Mouse (Mus musculus) embryonic facial prominence, embryonic 14.5 days (tissue): ENCODE measurements around the gene Dst. TPM values are rescaled to one million over a fixed set of nuclear protein-coding genes. Genes with fewer than 3 reads are reported as not detected.
A peak's percentile ranks its signal among the peaks of the same experiment; 100 is the strongest.

Experiments used
- ATAC-seq: fragments of 200-750 bp; cut with Nextera tagmentation; 2 replicates; pipeline ENCODE4 v1.8.0; 2017; ENCODE audit warnings: low read depth, moderate number of reproducible peaks, moderate TSS enrichment
- DNase-seq: peaks from one replicate; pipeline ENCODE4 v3.0.0-alpha.2; 2015; ENCODE audit warnings: low spot score
- H3K27ac ChIP-seq: fragments of 300-500 bp; sonication (generic); replicated peaks from 2 replicates; pipeline ENCODE4 v1.5.1; 2014; ENCODE audit warnings: low read depth, mild to moderate bottlenecking, low read length, moderate library complexity
- H3K27me3 ChIP-seq: fragments of 300-500 bp; sonication (generic); replicated peaks from 2 replicates; pipeline ENCODE4 v1.6.1; 2014; ENCODE audit warnings: low read length; ENCODE audit not compliant: control insufficient read depth, insufficient read depth
- H3K36me3 ChIP-seq: fragments of 300-500 bp; sonication (generic); 2 replicates; pipeline ENCODE4 v1.6.1; 2014; ENCODE audit warnings: low read length, mixed read lengths; ENCODE audit not compliant: control insufficient read depth, insufficient read depth
- H3K4me1 ChIP-seq: fragments of 300-500 bp; sonication (generic); 2 replicates; pipeline ENCODE4 v1.6.1; 2014; ENCODE audit warnings: antibody characterized with exemption, low read length; ENCODE audit not compliant: control insufficient read depth, insufficient read depth
- H3K4me2 ChIP-seq: fragments of 300-500 bp; sonication (generic); 2 replicates; pipeline ENCODE4 v1.6.1; 2014; ENCODE audit warnings: low read depth, mild to moderate bottlenecking, low read length, moderate library complexity, mixed read lengths
- H3K4me3 ChIP-seq: fragments of 300-500 bp; sonication (generic); 2 replicates; pipeline ENCODE4 v1.5.1; 2014; ENCODE audit warnings: low read depth, mild to moderate bottlenecking, low read length
- H3K9ac ChIP-seq: fragments of 300-500 bp; sonication (generic); 2 replicates; pipeline ENCODE4 v1.6.1; 2014; ENCODE audit warnings: low read depth, mild to moderate bottlenecking, low read length, moderate library complexity, mixed read lengths
- H3K9me3 ChIP-seq: fragments of 300-500 bp; sonication (generic); 2 replicates; pipeline ENCODE4 v1.6.1; 2016; ENCODE audit warnings: low read length; ENCODE audit not compliant: control insufficient read depth
- WGBS: fragments of 180-500 bp; shearing (Covaris S2); extraction: QIAGEN DNeasy Blood & Tissue Kit; methylation state at CpG from one replicate; pipeline ENCODE4 v1.1.7; 2014; 5-methylcytosine and 5-hydroxymethylcytosine counted together
- polyA plus RNA-seq: library from polyadenylated mRNA; unstranded; fragments of >200 nt; fragmentation: Nextera tagmentation; extraction: Ambion mirVana; gene quantifications from 2 replicates; pipeline ENCODE4 v1.2.1, GENCODE M21; 2014

The Dst gene
- polyA plus RNA-seq, 1 experiment from 2014 or later = 39.5 TPM

DNA sequence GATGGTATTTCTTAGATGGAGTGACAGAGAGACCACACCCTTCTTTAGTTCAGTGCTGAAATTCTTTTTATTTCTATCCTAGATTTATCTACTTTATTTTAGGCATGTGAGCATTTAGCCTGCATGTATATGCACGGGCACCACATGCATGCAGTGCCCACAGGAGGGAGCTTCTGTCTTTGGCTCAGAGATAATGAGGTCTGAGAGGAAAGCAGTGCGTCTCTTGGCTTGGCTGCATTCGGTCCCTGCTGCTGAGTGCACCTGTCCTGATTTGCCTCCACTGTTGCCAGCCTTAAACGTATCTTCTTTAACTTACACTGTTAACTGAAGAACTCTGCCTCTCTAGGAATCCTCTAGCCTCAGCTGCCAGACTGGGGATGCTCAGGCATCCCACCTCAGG, 189.6 kb downstream of the Dst start:
- DNase-seq (no peak), ATAC-seq (no peak)
- Histone ChIP-seq H3K27me3 (no peaks in the 10 kb centered on the region), H3K4me3 (no peak overlapping the region), H3K4me2 (no peak overlapping the region), H3K9me3 (0 out of 2 replicates have a peak, but pooled peaks cover 4% of the 10 kb centered on the region), H3K9ac (no peak overlapping the region), H3K27ac (no peak overlapping the region), H3K4me1 (no peaks in the 10 kb centered on the region; the same call in 1 of the 2 replicates), H3K36me3 (no peaks in the 10 kb centered on the region)
- WGBS = 58% methylated on average over 4 of the region's 4 CpGs

DNA sequence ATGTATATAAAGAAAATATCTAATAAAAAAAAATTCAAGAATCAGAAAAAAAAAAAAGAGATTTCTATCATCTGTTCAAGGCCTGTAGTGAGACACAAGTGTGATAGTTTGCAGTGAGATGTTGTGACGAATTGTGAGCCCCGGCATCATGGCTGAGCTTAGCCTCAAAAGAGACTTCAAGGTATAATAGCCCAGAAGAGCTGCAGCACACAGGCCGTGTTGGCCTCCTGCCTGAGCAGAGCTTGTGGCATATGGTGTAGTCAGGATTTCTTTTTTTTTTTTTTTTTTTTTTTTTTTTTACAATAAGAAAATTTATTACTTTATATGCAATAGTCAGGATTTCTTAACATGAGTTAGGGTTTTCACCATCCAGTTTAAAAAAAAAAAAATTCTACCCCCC, 191.4 kb downstream of the Dst start:
- no peak overlapping the region for H3K9ac ChIP-seq
- no peak overlapping the region for H3K4me2 ChIP-seq
- no peak overlapping the region for H3K4me3 ChIP-seq
- DNase-seq (no peak), ATAC-seq (no peak)
- 0 out of 2 replicates have a peak, but pooled peaks cover 4% of the 10 kb centered on the region for H3K9me3 ChIP-seq
- H3K4me1 ChIP-seq = no peaks in the 10 kb centered on the region
- H3K27me3 ChIP-seq = no peaks in the 10 kb centered on the region
- H3K27ac ChIP-seq = no peak overlapping the region
- no peaks in the 10 kb centered on the region for H3K36me3 ChIP-seq
- 77% methylated on average over 3 of the region's 3 CpGs for WGBS

DNA sequence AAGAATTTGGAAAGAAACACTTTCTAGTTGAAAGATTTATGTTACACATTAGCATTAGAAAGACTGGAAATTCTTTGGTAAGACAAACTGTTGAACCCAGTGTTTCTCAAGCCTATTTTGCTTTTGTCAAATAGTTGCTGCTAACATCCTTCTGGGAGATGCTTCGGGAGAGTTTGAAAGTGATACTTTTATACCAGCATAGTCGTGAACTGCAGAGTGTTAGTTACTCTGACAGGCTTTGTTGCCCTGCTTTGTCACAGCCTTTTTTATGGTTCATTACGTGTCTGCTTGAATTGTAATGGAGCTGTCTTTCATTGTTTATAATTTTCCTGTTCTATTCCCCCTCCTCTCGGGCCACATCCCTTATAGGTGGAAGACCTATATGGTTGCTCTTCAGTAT, 192.4 kb downstream of the Dst start:
- no peak for ATAC-seq
- H3K36me3 ChIP-seq = no peaks in the 10 kb centered on the region
- no peak overlapping the region for H3K4me3 ChIP-seq
- H3K9ac ChIP-seq = no peak overlapping the region
- no peak overlapping the region for H3K27ac ChIP-seq
- no peak overlapping the region for H3K4me2 ChIP-seq
- no peak for DNase-seq
- H3K9me3 ChIP-seq = 0 out of 2 replicates have a peak, but pooled peaks cover 4% of the 10 kb centered on the region
- no peaks in the 10 kb centered on the region for H3K4me1 ChIP-seq
- no peaks in the 10 kb centered on the region for H3K27me3 ChIP-seq
- 62% methylated on average over 4 of the region's 4 CpGs for WGBS

DNA sequence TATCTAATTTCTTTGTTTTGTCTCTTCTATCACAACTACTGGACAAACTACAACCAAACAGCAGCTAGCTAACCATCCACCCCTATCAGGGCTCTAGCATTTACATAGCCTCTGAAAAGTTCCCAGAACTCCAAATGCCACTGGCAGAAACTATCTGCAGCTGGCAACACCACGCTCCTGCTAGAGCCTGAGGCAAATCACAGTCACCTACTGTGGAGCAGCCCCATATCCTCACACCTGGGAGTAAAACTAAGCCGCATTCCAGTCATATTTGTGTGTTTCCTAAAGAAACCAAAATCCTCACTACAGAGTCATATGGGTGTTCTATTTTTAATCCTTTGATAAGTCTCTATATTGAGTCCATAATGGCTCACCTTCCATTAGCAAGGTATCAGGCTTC, 194.6 kb downstream of the Dst start:
- no peaks in the 10 kb centered on the region for H3K36me3 ChIP-seq
- no peak overlapping the region for H3K4me3 ChIP-seq
- DNase-seq (no peak), ATAC-seq (no peak)
- H3K9ac ChIP-seq = no peak overlapping the region
- peaks cover 3% of the 10 kb centered on the region; the same call in 1 of the 2 replicates for H3K4me1 ChIP-seq
- no peaks in the 10 kb centered on the region for H3K27me3 ChIP-seq
- H3K27ac ChIP-seq = no peak overlapping the region
- H3K4me2 ChIP-seq = no peak overlapping the region
- H3K9me3 ChIP-seq = 0 out of 2 replicates have a peak, but pooled peaks cover 4% of the 10 kb centered on the region
- WGBS = 73% methylated on average over 2 of the region's 2 CpGs

DNA sequence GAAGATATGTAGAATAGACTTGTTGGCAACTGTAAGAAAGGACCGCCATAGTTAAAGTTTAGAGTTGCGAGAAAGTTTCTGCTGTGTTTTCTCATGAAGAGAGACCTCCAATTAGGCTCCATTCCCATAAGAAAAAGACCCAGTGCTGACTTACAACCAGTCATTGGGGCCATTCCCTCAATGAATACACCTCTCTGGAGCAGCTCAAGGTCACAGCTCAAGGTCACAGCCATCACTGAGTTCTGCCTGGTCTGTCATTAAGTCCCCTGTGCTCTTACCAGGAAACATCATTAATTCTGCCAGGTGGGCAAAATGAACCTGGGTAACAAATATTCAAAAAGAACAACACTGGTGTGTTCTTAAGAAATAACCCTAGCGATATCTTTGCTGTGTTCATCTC, 195.2 kb downstream of the Dst start:
- no peak overlapping the region for H3K9ac ChIP-seq
- no peaks in the 10 kb centered on the region for H3K27me3 ChIP-seq
- no peak overlapping the region for H3K4me3 ChIP-seq
- H3K9me3 ChIP-seq = 0 out of 2 replicates have a peak, but pooled peaks cover 4% of the 10 kb centered on the region
- no peak overlapping the region for H3K4me2 ChIP-seq
- DNase-seq (no peak), ATAC-seq (no peak)
- 73% methylated on average over 3 of the region's 3 CpGs for WGBS
- peaks cover 3% of the 10 kb centered on the region; the same call in 1 of the 2 replicates for H3K4me1 ChIP-seq
- H3K27ac ChIP-seq = no peak overlapping the region
- H3K36me3 ChIP-seq = no peaks in the 10 kb centered on the region

DNA sequence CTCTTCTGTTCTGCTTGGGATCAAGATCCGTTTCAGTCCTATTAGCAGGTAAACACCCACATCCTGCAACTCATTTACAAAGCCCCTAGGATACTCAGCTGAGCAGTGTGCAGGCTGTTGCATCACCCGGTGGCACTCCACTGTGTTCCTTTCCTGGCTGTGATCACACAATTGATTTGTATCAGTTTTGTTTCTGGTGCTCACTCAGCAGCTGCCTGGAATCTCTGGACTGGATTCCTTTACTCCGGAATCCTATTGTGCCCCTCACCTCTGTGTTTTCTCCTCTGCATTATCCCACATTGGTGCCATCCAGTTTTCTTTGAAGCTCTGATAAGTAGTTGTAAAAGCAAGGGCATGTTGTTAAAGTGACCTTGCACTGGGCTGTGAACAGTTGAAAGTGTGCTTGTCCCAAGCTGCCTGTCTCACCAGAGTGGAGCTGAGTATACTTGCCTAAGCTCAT, 195.7 kb downstream of the Dst start:
- Histone ChIP-seq H3K4me3 (no peak overlapping the region), H3K9ac (no peak overlapping the region), H3K27ac (no peak overlapping the region), H3K27me3 (no peaks in the 10 kb centered on the region), H3K36me3 (no peaks in the 10 kb centered on the region), H3K9me3 (0 out of 2 replicates have a peak, but pooled peaks cover 4% of the 10 kb centered on the region), H3K4me2 (peak overlapping the region; percentile 26; the same call in 1 of the 2 replicates), H3K4me1 (peaks cover 3% of the 10 kb centered on the region; the same call in 1 of the 2 replicates)
- DNase-seq (no peak), ATAC-seq (peak; percentile 50; the same call in 1 of the 2 replicates)
- WGBS = 8% methylated on average over 3 of the region's 3 CpGs

DNA sequence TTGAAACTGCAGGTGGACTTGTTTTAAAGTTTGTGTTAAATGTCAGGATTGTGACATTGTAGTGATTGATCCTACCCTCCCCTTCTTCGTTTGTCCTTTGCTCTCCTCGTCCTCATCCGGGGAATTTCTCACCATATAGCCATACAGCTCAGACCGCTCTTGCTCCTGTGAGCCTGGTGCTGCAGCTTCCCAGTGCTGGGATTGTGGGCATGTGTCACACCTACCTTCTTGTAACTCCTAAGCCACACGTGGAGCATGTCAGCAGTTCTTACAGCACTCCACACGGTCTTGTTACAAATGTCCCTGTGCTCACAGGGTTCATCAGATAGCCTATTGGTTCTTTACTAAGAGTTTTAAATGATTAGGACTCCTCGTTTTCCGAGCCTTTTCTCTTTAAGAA, 196.8 kb downstream of the Dst start:
- H3K36me3 ChIP-seq = no peaks in the 10 kb centered on the region
- no peak overlapping the region for H3K4me2 ChIP-seq
- WGBS = 26% methylated on average over 8 of the region's 8 CpGs
- H3K27me3 ChIP-seq = no peaks in the 10 kb centered on the region
- ATAC-seq (no peak), DNase-seq (no peak)
- H3K4me1 ChIP-seq = peaks cover 3% of the 10 kb centered on the region; the same call in 1 of the 2 replicates
- H3K27ac ChIP-seq = no peak overlapping the region
- no peak overlapping the region for H3K4me3 ChIP-seq
- 0 out of 2 replicates have a peak, but pooled peaks cover 4% of the 10 kb centered on the region for H3K9me3 ChIP-seq
- H3K9ac ChIP-seq = no peak overlapping the region

DNA sequence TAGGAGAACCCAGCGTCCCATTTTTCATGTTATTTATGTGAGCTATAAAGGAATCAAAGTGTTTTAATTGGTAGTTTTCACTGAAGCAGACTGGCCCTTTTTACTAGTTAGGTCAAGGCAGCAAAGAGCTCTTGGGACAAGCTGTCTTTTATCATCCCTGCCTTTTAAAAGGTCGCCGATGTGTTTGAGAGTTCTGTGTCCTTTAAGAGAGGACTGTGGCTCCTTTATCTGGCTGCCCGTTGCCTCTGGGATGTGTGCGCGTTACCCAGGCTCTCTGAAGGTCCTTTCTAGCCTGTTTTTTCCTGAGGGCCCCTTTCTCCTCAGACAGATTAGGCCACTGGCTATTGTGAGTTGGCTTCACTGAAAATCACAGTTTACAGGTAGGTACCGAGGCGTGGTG, 198.6 kb downstream of the Dst start:
- no peak for DNase-seq
- H3K36me3 ChIP-seq = no peaks in the 10 kb centered on the region
- ATAC-seq = no peak

DNA sequence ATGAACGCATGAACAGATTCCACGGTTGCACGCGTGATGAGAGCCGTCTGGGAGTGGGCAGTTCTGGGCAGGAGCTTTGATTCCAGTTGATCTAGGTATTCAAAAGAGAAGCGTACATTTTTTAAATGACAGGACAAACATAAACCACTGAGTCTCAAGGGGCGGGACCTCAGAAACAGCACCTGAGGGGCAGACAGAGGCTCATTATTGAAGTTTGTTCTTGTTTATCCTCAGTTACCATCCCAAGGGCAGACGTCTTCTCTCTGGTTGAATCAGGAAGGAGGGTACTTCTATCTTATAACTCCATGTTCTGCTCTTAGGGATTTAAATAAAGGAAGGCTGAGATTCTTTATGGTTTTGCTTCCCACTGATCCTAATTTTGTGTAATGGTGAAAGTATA, 199.1 kb downstream of the Dst start:
- H3K4me1 ChIP-seq = peaks cover 3% of the 10 kb centered on the region
- no peak for ATAC-seq

More for the DNA sequence above, 198.6 kb downstream of the Dst start:
- no peak overlapping the region for H3K4me3 ChIP-seq
- WGBS = 27% methylated on average over 8 of the region's 8 CpGs
- H3K9ac ChIP-seq = no peak overlapping the region
- 0 out of 2 replicates have a peak overlapping the region, but pooled peaks have one; percentile 2 for H3K4me2 ChIP-seq
- no peaks in the 10 kb centered on the region for H3K27me3 ChIP-seq
- peaks cover 3% of the 10 kb centered on the region for H3K4me1 ChIP-seq
- 0 out of 2 replicates have a peak, but pooled peaks cover 4% of the 10 kb centered on the region for H3K9me3 ChIP-seq
- no peak overlapping the region for H3K27ac ChIP-seq

More for the DNA sequence above, 199.1 kb downstream of the Dst start:
- H3K9me3 ChIP-seq = 0 out of 2 replicates have a peak, but pooled peaks cover 4% of the 10 kb centered on the region
- H3K27ac ChIP-seq = no peak overlapping the region
- H3K36me3 ChIP-seq = no peaks in the 10 kb centered on the region
- 47% methylated on average over 8 of the region's 8 CpGs for WGBS
- H3K27me3 ChIP-seq = no peaks in the 10 kb centered on the region
- no peak for DNase-seq
- no peak overlapping the region for H3K9ac ChIP-seq
- H3K4me2 ChIP-seq = 0 out of 2 replicates have a peak overlapping the region, but pooled peaks have one; percentile 2
- H3K4me3 ChIP-seq = no peak overlapping the region
